Mouse (Mus musculus) stomach, postnatal 0 days (tissue): ENCODE data around the gene Magi1.

Experiments
- CTCF ChIP-seq: IDR thresholded peaks from 2 replicates; pipeline ENCODE4 v1.5.1; 2016; ENCODE audit warnings: antibody characterized with exemption, low read depth, mild to moderate bottlenecking, moderate library complexity
- EP300 ChIP-seq: optimal IDR thresholded peaks from 2 replicates; pipeline ENCODE3; 2016; ENCODE audit warnings: antibody characterized with exemption

DNA sequence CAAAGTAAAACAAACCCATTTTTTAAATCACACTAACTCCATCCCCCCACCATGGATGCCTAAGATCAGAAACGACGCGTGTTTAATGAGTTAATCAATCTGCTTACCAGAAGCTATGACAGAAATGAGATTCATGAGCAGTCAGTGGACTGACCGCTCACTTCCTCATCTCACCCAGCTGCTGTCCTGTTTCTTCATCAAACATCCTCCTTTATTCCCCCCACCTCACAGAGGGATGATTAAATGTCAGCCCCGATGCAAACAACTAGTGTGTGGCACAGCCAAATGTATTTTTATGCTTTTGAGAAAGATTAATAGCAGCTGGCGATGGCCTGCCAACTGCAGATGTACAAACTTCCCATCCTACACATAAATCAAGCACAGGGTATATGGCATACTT lies 540.6 kb downstream of the Magi1 start:
- TF ChIP-seq CTCF (no peak), EP300 (no peak)
